Mouse (Mus musculus): ENCODE measurements around the gene Hmgn1.

DNA sequence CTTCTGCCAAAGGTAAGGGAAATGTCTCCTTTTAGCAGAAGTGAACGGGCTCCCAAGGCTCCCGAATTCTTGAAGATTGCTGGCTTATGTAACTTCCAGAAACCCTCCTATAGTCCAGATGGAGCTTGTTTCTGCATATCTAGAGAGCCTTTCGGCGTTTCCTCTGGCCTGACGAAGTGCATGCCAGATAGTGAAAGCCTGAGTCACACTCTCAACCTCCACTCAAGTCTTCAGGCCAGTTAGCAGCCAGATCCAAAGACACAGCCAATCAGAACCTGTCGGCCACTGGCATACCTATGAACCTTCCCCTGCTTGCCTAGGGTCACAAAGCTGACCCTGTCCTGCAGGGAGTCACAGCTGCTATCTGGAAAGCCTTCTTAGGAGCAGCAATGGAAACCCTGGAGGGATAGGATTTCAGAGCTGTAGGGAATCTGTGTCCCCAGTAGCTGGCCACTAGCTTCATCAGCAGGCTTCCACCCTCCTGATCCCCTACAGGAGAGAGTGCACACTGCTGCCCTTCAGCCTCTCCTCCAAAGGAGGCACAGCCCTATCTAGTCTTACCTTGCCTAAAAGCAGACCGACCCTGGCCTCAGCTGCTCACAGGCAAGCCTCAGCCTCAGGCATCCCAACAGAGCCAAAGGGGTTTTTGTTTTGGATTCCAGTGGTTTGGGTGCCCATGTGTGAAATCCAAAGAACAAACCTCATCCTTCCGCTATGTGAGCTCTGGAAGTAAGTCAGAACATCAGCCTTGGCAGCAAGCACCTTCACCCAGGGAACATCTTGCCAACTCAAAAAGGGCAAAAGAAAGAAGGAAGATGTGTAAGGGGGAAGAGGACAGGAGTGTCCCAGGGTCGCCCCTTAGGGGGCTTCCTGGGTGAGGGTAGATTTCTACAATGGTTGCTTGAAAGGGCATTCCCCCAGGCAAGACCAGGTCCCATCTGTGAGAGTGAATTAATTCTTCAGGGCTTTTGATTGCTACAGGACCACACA is 35.7 kb downstream of the Hmgn1 start:
- no peak for TF ChIP-seq GATA1 (IDR thresholded peaks at IDR 0.05; ENCODE audit: low read length)
- no peak for TF ChIP-seq TAL1 (IDR thresholded peaks at IDR 0.05; ENCODE audit: low read length)
